Comparison of ENCODE assay signal across 8 mouse cellular contexts in genomic region chr19:5609171-5609546, GRCm38 (mm10). TPM values are rescaled to one million over a fixed set of nuclear protein-coding genes. Genes with fewer than 3 reads are reported as not detected.
DNase-seq lines count a peak whose midpoint lies in the region; ATAC-seq lines count a peak whose summit lies in the region.

No protein-coding gene starts in this region.

- H3K4me2 ChIP-seq in kidney, embryonic 14.5 days (replicated peaks; ENCODE audit: low read depth, low read length): peak overlapping the region; percentile 69
- peak overlapping the region; percentile 72 for H3K4me2 ChIP-seq in midbrain, embryonic 11.5 days

- H3K36me3 ChIP-seq in kidney, embryonic 14.5 days (ENCODE audit: control insufficient read depth, insufficient read depth, low read length): peaks cover 48% of the 10 kb centered on the region
- peaks cover 49% of the 10 kb centered on the region for H3K36me3 ChIP-seq in hindbrain, embryonic 10.5 days
- H3K36me3 ChIP-seq in midbrain, embryonic 11.5 days (ENCODE audit: control insufficient read depth, insufficient read depth, low read length): peaks cover 37% of the 10 kb centered on the region

- H3K4me3 ChIP-seq in kidney, embryonic 14.5 days (ENCODE audit: low read length): peak overlapping the region; percentile 57
- peak overlapping the region; percentile 82 for H3K4me3 ChIP-seq in hindbrain, embryonic 10.5 days
- H3K4me3 ChIP-seq in midbrain, embryonic 11.5 days (ENCODE audit: low read depth, low read length): peak overlapping the region; percentile 75

- peaks cover 14% of the 10 kb centered on the region for H3K4me1 ChIP-seq in kidney, embryonic 14.5 days (ENCODE audit: control insufficient read depth, insufficient read depth, low read length)
- H3K4me1 ChIP-seq in hindbrain, embryonic 10.5 days (replicated peaks): peaks cover 29% of the 10 kb centered on the region
- H3K4me1 ChIP-seq in midbrain, embryonic 11.5 days (ENCODE audit: control insufficient read depth, insufficient read depth, low read length): peaks cover 15% of the 10 kb centered on the region

- 55% methylated on average over 10 of the region's 10 CpGs for WGBS in kidney, embryonic 14.5 days
- WGBS in hindbrain, embryonic 10.5 days: 69% methylated on average over 10 of the region's 10 CpGs
- 66% methylated on average over 10 of the region's 10 CpGs for WGBS in midbrain, embryonic 11.5 days

- no peak for DNase-seq in kidney, adult 9 months
- DNase-seq in NIH3T3 (ENCODE audit: low read depth): peak; percentile 76
- DNase-seq in hindbrain, embryonic 10.5 days (ENCODE audit: low spot score): no peak
- DNase-seq in midbrain, embryonic 11.5 days (ENCODE audit: low spot score, missing footprints): no peak
- DNase-seq in frontal cortex, postnatal 36 days (ENCODE audit: low spot score in 2 of 2): no peak
- DNase-seq in spleen, postnatal 36 days (ENCODE audit: low spot score in 2 of 2): no peak
- DNase-seq in c-Kit-positive CD71-positive TER-119-positive erythroid progenitor cells, embryonic 14.5 days (ENCODE audit: low spot score): no peak

- H3K27ac ChIP-seq in kidney, embryonic 14.5 days (ENCODE audit: low read depth, low read length): peak overlapping the region; percentile 95; the same call in 1 of the 2 replicates
- peak overlapping the region; percentile 100 for H3K27ac ChIP-seq in hindbrain, embryonic 10.5 days
- peak overlapping the region; percentile 93; the same call in 1 of the 2 replicates for H3K27ac ChIP-seq in midbrain, embryonic 11.5 days (ENCODE audit: low read depth, low read length)

- no peaks in the 10 kb centered on the region for H3K27me3 ChIP-seq in kidney, embryonic 14.5 days (ENCODE audit: control insufficient read depth, insufficient read depth, low read length)
- H3K27me3 ChIP-seq in hindbrain, embryonic 10.5 days (ENCODE audit: insufficient read depth, poor library complexity, severe bottlenecking): no peaks in the 10 kb centered on the region
- H3K27me3 ChIP-seq in midbrain, embryonic 11.5 days (ENCODE audit: control insufficient read depth, insufficient read depth, low read length): no peaks in the 10 kb centered on the region

- H3K9ac ChIP-seq in kidney, embryonic 14.5 days (ENCODE audit: low read depth, low read length): peak overlapping the region; percentile 65
- H3K9ac ChIP-seq in midbrain, embryonic 11.5 days (ENCODE audit: low read length): peak overlapping the region; percentile 93

- no peaks in the 10 kb centered on the region for H3K9me3 ChIP-seq in kidney, embryonic 14.5 days (ENCODE audit: control insufficient read depth, low read length)
- no peaks in the 10 kb centered on the region for H3K9me3 ChIP-seq in hindbrain, embryonic 10.5 days
- no peaks in the 10 kb centered on the region for H3K9me3 ChIP-seq in midbrain, embryonic 11.5 days (ENCODE audit: control insufficient read depth, low read length)

- no peak for ATAC-seq in kidney, embryonic 14.5 days (ENCODE audit: low FRiP score, low TSS enrichment)
- no peak for ATAC-seq in midbrain, embryonic 11.5 days (ENCODE audit: low FRiP score)

RNA-seq across cellular contexts. Expression of gene Kat5, which starts 0.9 kb away (rescaled TPM):
- 31.5 and 36.0 TPM in 2 replicates for polyA plus RNA-seq in kidney, embryonic 14.5 days (2014; fragmentation: Nextera tagmentation; extraction: Ambion mirVana)
- 58.9 and 69.2 TPM in 2 replicates for polyA plus RNA-seq in hindbrain, embryonic 10.5 days (2016; fragmentation: Nextera tagmentation; extraction: Ambion mirVana)
- 36.9 and 40.0 TPM in 2 replicates for polyA plus RNA-seq in midbrain, embryonic 11.5 days (2014; fragmentation: Nextera tagmentation; extraction: Ambion mirVana)

RNA-seq across cellular contexts. Expression of gene Rnaseh2c, which starts 7.5 kb away (rescaled TPM):
- 159 and 182 TPM in 2 replicates for polyA plus RNA-seq in kidney, embryonic 14.5 days (2014; fragmentation: Nextera tagmentation; extraction: Ambion mirVana)
- polyA plus RNA-seq in hindbrain, embryonic 10.5 days (2016; fragmentation: Nextera tagmentation; extraction: Ambion mirVana): 177 and 187 TPM in 2 replicates
- polyA plus RNA-seq in midbrain, embryonic 11.5 days (2014; fragmentation: Nextera tagmentation; extraction: Ambion mirVana): 157 and 173 TPM in 2 replicates

RNA-seq across cellular contexts. Expression of gene Rela, which starts 28.1 kb away (rescaled TPM):
- polyA plus RNA-seq in kidney, embryonic 14.5 days (2014; fragmentation: Nextera tagmentation; extraction: Ambion mirVana): 42.4 and 49.8 TPM in 2 replicates
- 27.8 and 36.0 TPM in 2 replicates for polyA plus RNA-seq in hindbrain, embryonic 10.5 days (2016; fragmentation: Nextera tagmentation; extraction: Ambion mirVana)
- 24.6 and 29.9 TPM in 2 replicates for polyA plus RNA-seq in midbrain, embryonic 11.5 days (2014; fragmentation: Nextera tagmentation; extraction: Ambion mirVana)

RNA-seq across cellular contexts. Expression of gene Ap5b1, which starts 41.3 kb away (rescaled TPM):
- 7.6 and 9.2 TPM in 2 replicates for polyA plus RNA-seq in kidney, embryonic 14.5 days (2014; fragmentation: Nextera tagmentation; extraction: Ambion mirVana)
- polyA plus RNA-seq in hindbrain, embryonic 10.5 days (2016; fragmentation: Nextera tagmentation; extraction: Ambion mirVana): 1.6 and 2.6 TPM in 2 replicates
- 1.0 and 1.5 TPM in 2 replicates for polyA plus RNA-seq in midbrain, embryonic 11.5 days (2014; fragmentation: Nextera tagmentation; extraction: Ambion mirVana)

RNA-seq across cellular contexts. Expression of gene Ovol1, which starts 48.7 kb away (rescaled TPM):
- 11.1 and 11.8 TPM in 2 replicates for polyA plus RNA-seq in kidney, embryonic 14.5 days (2014; fragmentation: Nextera tagmentation; extraction: Ambion mirVana)
- 0.39 and 0.77 TPM in 2 replicates for polyA plus RNA-seq in hindbrain, embryonic 10.5 days (2016; fragmentation: Nextera tagmentation; extraction: Ambion mirVana)
- 0.18 TPM in 1 of 2 replicates, not detected in the other for polyA plus RNA-seq in midbrain, embryonic 11.5 days (2014; fragmentation: Nextera tagmentation; extraction: Ambion mirVana)
